Mouse (Mus musculus) CD4-positive, CD25-positive, alpha-beta regulatory T cell, adult 2 months (primary cell): ENCODE results near the gene Sdk1.

Source experiments
- DNase-seq: peaks from one replicate; pipeline ENCODE4 v3.0.0-alpha.2; 2012; ENCODE audit warnings: low read depth, low spot score

Sdk1 gene

DNA sequence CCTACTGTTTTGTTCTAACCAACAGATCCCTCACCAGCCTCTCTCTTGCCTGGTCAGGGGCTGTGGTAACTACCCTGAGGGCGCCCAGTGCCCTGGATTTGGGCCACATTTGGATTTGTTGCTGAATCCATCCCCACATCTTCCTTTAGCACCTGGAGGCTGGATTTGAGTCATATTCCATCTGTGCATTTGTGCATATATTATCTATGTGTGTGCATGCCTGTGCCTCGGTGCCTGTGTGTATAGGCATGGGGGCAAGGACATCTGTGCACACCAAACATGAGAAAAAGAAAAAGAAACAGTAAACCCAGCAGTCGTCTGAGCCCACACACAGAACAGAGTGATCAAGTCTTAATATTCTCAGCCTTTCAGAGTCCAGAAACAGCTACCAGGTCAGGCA lies 752.9 kb downstream of the Sdk1 start:
- no peak for DNase-seq

DNA sequence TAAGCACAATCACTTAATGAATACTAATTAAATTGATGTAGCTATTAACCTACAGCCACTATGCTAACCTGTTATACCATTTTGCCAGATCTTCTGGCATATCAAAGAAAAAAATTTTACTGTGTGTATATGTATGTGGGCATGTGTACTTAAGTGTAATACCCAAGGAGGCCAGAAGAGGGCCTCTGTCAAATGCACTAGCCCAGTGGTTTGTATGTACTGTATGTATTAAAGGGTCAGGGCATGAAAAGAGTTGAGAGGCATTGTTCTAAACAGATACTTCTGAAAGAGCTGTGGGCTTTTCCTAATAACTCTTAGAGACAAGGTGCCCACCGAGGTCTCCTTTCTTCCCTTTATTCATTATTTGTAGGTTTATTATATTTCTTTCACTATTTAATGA lies 759.0 kb downstream of the Sdk1 start:
- no peak for DNase-seq

DNA sequence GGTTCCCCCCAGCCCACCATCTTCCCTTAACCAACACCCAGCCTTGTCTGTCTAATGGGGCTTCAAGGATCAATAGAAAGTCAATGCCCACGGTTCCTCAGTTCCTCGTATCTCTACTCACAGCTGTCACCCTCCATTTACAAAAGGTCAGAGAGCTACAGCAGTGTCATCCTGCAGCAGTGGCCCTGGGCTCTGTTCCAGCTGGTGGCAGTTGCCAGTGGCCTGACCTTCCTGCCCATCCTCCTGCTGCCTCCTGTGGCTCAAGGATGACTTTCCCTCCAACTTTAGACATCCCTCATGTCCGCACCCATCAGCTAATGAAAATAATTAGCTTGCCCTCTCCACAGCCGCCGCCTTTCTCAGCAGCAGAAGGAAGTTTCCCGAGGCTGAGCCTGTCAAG lies 759.8 kb downstream of the Sdk1 start:
- DNase-seq = no peak

DNA sequence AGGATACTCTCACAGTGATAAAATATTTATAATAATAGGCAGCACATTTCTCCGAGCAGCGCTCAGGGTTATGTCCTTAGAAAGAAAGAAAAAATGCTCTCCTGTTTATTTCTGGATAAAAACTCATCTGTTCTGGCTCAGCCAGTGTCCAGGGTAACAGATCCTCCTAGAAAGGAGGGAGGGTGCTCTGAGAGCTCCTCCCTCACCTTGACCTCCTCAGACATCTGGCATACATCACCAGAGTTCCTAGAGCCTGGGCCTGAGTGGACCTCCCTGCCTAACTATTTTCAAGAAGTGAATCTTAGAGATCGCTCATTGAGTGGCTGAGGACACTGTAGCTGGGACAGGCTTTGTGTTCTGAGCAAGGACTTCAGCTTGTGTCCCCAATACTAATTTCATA lies 760.7 kb downstream of the Sdk1 start:
- no peak for DNase-seq

DNA sequence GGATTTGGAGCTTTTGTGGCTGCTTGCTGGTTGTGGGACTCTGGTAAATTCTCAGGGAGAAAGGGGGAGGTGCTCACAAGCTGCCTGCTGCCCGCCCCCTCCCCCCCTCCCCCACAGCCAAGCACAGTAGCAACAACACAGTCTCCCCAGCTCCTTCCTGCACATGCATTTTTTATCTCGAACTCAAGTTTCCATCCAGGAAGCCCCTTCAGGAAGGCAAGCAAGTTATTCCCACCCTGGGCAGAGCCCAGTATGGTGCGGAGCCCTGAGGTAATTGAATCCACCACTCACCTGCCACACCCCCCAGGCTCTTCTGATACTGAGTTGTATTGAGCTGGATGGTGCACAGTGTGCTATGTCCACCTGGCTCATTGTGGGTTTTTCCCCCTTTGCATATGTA lies 768.9 kb downstream of the Sdk1 start:
- no peak for DNase-seq

DNA sequence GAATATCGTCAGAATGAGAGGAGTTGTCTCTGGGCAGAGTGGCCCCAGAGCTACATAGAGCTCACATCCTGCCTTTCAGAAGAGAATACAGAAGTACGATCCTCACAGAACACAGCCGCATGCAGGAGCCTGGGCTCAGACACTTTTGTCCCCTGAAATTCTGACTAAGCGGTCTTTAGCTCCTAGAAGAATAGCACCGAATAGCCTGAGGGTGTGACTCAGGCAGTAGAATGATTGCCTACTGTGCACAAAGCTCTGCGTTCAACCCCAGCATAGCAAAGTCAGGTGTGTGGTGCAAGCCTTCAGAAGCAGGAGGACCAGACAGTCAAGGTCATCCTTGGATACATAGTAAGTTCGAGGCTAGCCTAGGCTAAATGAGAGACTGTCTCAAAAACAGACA lies 775.7 kb downstream of the Sdk1 start:
- DNase-seq = no peak

DNA sequence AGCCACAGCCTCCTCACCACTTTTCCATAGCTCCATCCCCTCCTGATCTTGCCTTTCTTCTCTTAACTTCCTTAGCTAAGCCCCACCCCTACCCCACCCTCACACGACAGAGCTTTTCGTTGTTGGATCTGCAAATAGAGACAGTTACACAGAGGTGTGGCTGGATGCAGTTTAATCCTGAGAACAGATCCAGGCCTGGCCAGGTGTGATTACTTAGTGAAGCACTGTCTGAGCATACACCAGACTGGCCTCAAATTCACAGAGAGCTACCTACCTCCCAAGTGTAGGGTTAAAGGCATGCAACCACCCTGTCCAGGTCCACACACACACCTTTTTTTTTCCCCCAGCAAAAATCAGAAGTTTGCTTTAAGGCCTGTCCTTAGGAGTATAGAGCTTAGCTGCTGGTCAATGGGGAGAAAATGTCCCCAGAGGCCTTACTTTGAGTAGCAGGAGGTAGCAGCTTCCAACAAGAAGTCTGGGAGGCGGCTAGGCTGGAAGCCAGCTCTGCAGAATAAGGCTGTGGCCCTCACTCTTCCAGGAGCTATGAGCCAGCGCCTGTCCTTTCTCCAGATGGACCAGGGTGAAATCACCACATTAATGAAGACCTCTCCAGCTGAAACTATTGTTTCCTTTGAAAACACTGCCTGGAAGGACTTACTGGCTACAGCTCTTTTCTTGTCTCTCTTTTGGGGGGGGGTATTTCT lies 781.7 kb downstream of the Sdk1 start:
- DNase-seq = no peak

DNA sequence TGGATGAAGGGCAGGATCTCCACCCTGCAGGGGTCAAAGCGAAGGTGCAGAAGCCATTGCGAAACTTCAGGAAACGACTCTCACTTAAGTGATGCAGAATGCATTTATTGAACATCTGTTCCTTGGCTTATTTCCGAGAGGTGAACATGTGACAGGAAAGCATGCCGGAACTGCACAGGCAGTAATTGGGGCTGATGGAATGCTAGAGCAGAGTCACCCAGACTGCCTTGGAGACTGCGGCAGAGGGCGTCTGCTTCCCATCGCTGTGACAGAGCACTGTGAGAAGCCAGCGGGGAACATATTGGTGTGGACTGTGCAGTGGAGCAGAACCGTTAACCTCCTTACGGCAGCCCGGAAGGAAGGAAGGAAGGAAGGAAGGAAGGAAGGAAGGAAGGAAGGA lies 783.2 kb downstream of the Sdk1 start:
- no peak for DNase-seq

DNA sequence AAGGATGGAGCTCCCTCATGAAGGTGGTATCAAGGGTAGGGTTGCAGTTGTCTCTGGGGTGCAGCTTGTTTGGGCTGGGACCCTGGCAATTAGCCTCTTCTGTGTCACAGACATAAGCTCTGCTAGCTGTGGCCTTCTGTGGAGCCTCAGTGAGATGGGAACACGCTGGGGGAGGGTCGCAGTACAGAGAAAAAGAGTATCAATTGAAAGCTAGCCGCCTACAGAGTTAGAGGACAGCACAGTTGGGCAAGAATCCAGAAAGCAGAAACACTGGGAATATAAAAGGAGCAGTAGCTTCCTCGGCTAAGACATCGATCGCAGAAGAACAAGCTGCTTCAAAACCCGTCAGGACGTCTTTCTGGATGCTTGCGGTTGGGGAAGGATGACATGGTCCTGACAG lies 795.2 kb downstream of the Sdk1 start:
- no peak for DNase-seq

DNA sequence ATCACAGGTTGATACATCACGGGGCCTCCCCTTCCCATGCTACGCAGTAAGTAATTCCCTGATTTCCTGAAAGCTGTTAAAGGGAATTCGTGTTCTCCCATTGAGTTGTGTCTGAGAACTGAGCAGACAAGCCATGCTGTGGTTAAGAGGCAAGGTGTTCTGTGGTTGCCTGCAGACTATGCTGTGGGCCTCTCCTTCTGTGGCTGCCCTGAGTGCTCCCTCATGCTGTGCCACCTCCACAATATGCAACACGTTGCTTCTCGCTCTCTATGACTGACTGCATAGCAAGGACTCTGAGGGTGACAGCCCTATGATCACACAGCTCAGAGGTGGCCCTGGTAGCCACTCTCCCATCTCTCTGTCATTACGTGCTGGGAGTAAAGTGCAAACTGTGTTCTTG lies 797.9 kb downstream of the Sdk1 start:
- peak; percentile 10 for DNase-seq

DNA sequence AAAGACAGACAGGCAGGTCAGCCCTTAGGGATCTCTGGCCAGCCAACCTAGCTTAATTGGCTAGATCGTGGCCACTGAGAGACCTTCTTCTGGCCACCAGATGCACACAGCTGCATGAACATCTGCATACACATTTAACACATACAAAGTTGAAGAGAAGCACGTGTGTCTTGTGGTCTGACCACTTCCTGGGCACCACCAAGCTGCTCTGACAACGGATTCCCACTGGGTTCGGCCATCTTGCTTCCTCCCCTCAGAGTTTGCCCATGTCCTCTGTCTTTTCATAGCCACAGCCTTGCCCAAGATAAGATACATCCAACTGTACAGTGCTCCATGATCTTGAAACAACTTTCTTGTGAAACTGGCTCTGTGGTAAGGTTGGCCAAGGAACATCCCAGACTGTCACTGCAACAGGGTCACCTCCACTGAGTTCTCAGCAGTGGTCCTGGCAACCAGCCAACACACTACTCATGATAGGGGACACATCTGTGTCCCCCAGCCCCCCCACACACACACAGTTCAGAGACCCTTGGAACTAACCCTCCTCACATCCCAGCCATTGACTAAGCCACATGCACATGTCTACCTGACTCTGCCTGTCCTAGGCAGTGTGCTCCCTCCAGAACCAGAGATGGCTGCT lies 798.7 kb downstream of the Sdk1 start:
- peak; percentile 71 for DNase-seq

DNA sequence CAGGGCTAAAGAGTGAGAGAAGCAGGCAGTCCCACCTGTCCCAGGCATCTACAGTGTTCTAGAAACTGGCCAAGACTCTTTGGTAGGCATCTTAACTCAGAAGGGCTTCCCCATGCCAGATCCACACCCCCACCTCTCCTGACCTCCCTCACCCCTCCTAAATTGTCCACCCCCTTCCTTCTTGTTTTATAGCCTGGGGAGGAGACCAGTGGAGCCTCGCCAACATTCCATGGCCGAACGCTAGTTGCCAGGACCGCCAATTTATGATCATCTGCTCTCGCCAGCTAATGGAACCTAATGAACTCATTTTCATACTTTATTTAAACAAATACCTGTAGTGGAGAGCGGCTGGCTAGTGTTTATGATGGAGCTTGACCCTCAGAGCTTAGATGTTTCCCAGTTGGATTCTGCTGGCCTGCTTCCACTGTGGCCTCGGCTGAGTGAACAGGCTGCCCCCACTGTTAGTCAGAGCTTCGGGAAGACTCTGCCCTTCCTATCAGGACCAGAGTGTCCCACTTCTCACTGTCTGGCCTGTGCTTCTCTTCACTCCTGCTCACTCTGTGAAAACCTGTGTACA lies 800.0 kb downstream of the Sdk1 start:
- DNase-seq = no peak

DNA sequence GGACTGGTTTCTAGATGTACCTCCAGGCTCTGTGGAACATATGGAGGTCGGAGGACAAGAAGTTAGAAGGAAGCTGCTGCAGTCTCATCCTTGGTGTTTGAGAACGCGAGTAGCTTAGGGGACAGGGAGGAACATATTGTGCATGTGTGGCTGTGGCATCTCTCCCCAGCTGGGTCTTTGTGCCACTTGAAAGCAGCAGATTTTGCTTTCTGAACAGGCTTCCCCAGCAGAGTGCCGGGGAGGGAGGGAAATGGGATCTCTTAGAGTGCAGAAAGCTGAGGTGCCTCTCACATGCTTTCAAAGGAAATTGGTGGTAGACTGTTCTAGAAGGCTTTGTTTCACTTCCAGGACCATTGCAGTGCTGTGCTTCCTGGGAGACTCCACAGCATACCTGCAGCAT lies 820.5 kb downstream of the Sdk1 start:
- no peak for DNase-seq

DNA sequence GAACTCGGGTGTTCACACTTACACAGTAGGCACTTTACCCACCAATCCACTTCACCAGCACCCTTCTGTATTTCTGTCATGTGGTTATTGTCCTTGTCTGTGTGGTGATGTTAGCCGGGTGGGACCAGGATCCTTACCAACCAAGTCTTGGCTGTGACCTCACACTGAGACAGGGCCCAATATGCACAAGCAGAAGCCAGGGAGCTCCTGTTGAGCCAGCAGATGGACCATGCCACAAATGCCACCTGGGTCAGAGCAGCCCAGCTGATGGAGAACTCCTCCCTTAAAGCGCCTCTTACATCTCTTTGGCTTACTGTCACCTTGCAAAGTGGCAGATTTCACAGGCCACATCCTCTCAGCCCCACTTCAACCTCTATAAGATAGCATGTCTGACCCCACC lies 830.0 kb downstream of the Sdk1 start:
- no peak for DNase-seq

DNA sequence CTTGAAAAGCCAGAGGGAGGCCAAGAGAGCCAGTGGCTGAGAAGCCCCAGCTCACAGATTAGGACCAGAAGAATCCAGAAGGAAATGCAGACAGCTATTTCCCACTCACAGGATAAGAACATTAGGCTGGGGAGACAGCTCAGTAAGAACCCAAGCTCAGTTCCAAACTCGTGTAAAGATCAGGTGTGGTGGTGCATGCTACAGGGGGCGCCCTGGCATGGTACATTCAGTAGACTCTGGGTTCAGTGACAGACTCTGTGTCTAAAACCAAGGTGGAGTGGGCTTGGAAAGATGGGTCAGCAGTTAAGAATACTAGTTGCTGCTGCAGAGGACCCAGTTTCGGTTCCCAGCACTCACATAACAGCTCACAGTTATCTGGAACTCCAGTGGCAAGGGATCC lies 832.6 kb downstream of the Sdk1 start:
- no peak for DNase-seq

DNA sequence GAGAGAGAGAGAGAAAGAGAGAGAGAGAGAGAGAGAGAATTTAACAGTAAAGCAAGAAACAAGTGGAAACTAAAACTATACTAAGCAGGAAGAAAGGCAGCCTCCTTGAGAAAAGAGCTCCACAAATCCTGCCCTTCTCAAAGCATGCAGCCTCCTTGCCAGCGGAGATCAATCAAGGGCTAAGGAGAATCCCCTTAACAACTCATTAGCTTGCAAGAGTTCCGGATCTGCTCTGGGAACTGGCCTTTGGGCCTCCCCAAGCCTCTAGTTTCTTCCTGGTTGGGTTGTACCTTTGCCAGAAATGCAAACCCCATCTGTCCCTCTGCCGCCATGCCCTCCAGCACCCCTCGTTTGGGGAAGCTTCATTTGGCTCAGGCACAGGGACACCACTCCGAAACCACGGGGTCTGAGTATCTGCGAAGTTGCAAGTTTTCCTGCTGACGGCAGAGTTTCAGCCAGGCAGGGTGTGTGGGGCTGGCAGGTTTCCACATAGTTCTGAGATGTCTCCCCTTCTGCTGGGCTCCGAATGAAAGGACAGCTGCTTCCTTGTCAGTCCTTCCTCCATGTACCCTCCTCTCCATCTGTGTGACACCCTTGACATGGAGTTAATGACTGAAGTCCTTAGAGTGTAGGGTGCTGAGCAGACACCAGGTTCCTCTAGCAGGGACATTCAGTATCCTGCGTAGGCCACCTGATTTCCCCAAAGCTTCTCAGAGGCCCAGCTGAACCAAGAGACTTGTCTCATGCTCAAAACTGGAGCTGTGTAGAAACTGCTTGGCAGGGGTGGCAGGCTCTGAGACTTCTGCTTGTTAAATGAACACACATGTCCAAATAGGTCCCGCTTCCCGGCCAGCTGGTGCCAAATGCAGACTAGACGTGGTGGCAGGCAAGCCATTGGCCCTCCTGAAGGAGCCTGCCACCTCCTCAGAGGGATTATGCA lies 833.5 kb downstream of the Sdk1 start:
- no peak for DNase-seq

DNA sequence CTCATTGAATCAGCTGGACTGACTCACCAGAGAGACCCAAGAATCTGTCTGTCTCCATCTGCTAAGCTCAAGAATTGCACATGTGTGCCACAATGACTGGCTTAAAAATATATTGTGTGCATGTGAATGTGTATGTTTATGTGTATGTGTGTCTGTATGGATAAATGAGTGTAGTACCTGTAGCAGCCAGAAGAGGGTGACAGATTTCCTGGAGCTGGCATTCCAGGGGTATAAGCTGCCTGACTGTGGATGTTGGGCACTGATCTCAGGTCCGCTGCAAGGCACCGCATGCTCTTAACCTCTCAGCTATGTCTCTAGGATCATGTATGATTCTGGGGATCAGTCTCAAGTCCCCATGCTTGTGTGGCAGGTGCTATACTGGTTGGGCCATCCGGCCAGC lies 839.4 kb downstream of the Sdk1 start:
- DNase-seq = no peak

DNA sequence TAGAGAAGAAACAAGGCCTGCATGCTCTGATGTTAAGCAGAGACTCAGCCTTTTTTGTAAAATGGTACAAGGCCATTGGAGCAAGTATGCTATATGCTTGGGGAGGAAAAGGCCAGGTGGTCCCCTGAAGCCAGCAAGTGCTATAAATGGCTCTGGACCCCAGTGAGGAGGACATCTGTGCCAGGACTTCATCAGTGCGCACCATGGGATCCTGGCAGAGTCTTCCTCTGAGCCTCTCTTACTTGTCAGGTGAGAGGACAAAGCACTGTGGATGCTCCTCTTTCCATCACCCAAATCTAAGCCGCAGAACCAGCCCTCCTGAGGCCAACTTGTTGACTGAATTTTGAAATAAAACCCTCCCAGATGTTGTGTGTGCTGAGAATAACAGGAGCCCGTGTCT lies 839.8 kb downstream of the Sdk1 start:
- DNase-seq = no peak

DNA sequence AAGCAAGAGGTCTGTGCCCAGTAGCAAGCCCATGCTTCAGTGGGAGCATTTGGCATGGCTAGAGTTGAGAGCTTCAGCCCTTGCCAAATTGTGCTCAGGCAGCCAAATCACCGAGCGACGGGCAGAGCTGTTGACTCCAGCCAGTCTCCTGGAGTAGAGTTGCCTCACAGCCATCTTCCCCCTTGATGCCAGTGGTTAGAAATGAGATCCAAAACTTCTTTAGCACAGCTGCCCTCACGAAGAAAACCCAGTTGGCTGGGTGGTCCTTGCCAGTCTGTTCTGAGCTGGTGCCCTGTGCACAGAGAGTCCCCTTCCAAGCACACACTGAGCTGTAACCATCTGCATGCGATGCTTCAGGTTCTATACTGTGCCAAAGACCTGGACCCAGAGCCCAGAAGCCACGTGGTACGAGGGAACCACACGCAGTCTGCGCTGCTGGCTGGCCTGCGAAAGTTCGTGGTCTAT lies 855.1 kb downstream of the Sdk1 start:
- no peak for DNase-seq

DNA sequence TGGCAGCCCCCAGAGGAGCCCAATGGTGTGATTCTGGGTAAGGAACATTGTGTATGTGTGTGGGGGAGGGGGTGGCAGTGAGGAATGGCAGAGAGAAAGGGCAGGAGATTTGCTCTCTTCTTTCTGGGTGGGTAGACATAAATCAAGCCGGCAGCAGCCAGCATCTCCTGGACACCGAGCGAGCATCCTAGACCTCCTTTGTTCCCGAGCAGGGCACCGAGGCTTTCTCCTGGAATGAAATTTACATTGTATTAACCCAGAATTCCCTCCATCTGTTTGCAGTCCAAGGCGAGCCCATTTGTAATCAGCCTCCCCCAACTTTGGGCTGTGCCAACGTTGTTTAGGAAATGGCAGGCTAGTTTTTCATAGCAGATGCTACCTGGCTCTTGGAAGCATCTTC lies 858.9 kb downstream of the Sdk1 start:
- no peak for DNase-seq

DNA sequence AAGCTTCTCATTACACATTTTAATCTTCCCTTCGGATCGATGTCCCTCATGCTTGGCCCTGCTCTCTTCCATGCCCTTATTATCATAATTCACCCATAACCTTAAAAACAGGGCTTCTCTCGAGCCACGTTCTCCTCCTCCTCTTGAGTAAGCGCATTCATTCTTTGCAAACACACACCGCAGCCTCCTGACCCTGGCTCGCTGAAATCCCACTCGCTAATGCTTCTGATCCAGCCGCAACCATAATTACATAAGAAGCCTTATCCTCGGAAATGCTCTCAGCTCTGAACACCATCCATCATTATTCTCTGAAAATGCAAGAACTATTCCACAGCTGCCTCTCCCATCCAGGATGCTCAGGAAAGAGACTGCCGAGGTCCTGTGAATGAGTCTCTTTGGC lies 866.1 kb downstream of the Sdk1 start:
- no peak for DNase-seq

DNA sequence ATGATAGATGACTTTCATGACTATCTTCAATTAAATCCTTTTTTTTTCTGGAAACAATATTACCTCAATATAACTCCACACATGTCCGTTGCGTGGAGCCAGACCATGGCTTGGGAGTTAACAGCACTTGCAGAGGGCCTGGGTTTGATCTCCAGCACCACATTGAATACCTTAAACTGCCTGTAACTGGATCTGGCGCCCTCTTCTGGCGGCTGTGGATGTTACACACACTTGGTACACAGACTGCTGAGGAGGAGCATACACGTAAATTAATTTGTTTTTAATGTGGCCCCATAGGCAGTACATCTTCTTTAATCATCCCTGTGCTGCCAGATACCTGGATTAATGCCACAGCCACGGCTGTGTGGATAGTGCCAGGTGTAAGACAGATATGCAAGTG lies 870.7 kb downstream of the Sdk1 start:
- no peak for DNase-seq
